Mouse (Mus musculus) intestine, embryonic 16.5 days (tissue): ENCODE data around the gene Sorbs1. TPM values are rescaled to one million over a fixed set of nuclear protein-coding genes. Genes with fewer than 3 reads are reported as not detected.

Experiments
- ATAC-seq: fragments of 200-750 bp; cut with Nextera tagmentation; 2 replicates; pipeline ENCODE4 v1.8.0; 2017; ENCODE audit warnings: moderate TSS enrichment, moderate library complexity
- H3K27ac ChIP-seq: fragments of 300-500 bp; sonication (generic); 2 replicates; pipeline ENCODE4 v1.5.1; 2014; ENCODE audit warnings: mild to moderate bottlenecking, low read length
- H3K27me3 ChIP-seq: fragments of 300-500 bp; sonication (generic); replicated peaks from 2 replicates; pipeline ENCODE4 v1.6.1; 2014; ENCODE audit warnings: low read length, control low read depth, mixed read lengths; ENCODE audit not compliant: control insufficient read depth, insufficient read depth
- H3K36me3 ChIP-seq: fragments of 300-500 bp; sonication (generic); 2 replicates; pipeline ENCODE4 v1.6.1; 2014; ENCODE audit warnings: low read length, control low read depth; ENCODE audit not compliant: control insufficient read depth, insufficient read depth
- H3K4me1 ChIP-seq: fragments of 300-500 bp; sonication (generic); 2 replicates; pipeline ENCODE4 v1.6.1; 2014; ENCODE audit warnings: low read length, control low read depth, mixed read lengths; ENCODE audit not compliant: control insufficient read depth, insufficient read depth
- H3K4me2 ChIP-seq: fragments of 300-500 bp; sonication (generic); 2 replicates; pipeline ENCODE4 v1.6.1; 2014; ENCODE audit warnings: low read depth, low read length, control low read depth
- H3K4me3 ChIP-seq: fragments of 300-500 bp; sonication (generic); 2 replicates; pipeline ENCODE4 v1.5.1; 2014; ENCODE audit warnings: mild to moderate bottlenecking, low read length
- H3K9ac ChIP-seq: fragments of 300-500 bp; sonication (generic); 2 replicates; pipeline ENCODE4 v1.6.1; 2014; ENCODE audit warnings: low read depth, low read length
- H3K9me3 ChIP-seq: fragments of 300-500 bp; sonication (generic); 2 replicates; pipeline ENCODE4 v1.6.1; 2016; ENCODE audit warnings: low read length, control low read depth; ENCODE audit not compliant: control insufficient read depth
- WGBS: fragments of 180-500 bp; shearing (Covaris S2); extraction: QIAGEN DNeasy Blood & Tissue Kit; methylation state at CpG from one replicate; pipeline ENCODE4 v1.1.7; 2014; 5-methylcytosine and 5-hydroxymethylcytosine counted together
- polyA plus RNA-seq: library from polyadenylated mRNA; unstranded; fragments of >200 nt; fragmentation: Nextera tagmentation; extraction: Ambion mirVana; gene quantifications from 2 replicates; pipeline ENCODE4 v1.2.1, GENCODE M21; 2015

Gene Sorbs1
- polyA plus RNA-seq, 1 experiment from 2014 or later: 84.3 TPM

- no peak overlapping the region for H3K4me2 ChIP-seq
- no peak overlapping the region for H3K4me3 ChIP-seq
- WGBS: 84% methylated on average over 6 of the region's 6 CpGs
- H3K36me3 ChIP-seq: 0 out of 2 replicates have a peak, but pooled peaks cover 3% of the 10 kb centered on the region
- ATAC-seq: no peak
- H3K9me3 ChIP-seq: no peaks in the 10 kb centered on the region
- no peak overlapping the region for H3K9ac ChIP-seq
- no peaks in the 10 kb centered on the region for H3K4me1 ChIP-seq
- H3K27ac ChIP-seq: peak overlapping the region; percentile 72
- no peaks in the 10 kb centered on the region for H3K27me3 ChIP-seq
Observed at GRCm38 (mm10) chr19:40548386-40548785, 34.8 kb upstream of the Sorbs1 start.

- no peak overlapping the region for H3K4me2 ChIP-seq
- no peaks in the 10 kb centered on the region for H3K36me3 ChIP-seq
- peak; percentile 74; the same call in 1 of the 2 replicates for ATAC-seq
- no peaks in the 10 kb centered on the region for H3K27me3 ChIP-seq
- H3K4me3 ChIP-seq: no peak overlapping the region
- no peak overlapping the region for H3K9ac ChIP-seq
- WGBS: 8% methylated on average over 3 of the region's 3 CpGs
- H3K4me1 ChIP-seq: no peaks in the 10 kb centered on the region
- no peak overlapping the region for H3K27ac ChIP-seq
- no peaks in the 10 kb centered on the region for H3K9me3 ChIP-seq
Observed at GRCm38 (mm10) chr19:40544856-40545255, 31.3 kb upstream of the Sorbs1 start.

GRCm38 (mm10) chr19:40542776-40543175, 29.2 kb upstream of the Sorbs1 start:
- Histone ChIP-seq H3K9ac (no peak overlapping the region), H3K27ac (no peak overlapping the region), H3K4me2 (no peak overlapping the region), H3K4me1 (no peaks in the 10 kb centered on the region), H3K4me3 (no peak overlapping the region), H3K27me3 (no peaks in the 10 kb centered on the region), H3K9me3 (no peaks in the 10 kb centered on the region), H3K36me3 (no peaks in the 10 kb centered on the region)
- ATAC-seq: no peak
- WGBS: 73% methylated on average over 7 of the region's 7 CpGs

- H3K9ac ChIP-seq: no peak overlapping the region
- H3K9me3 ChIP-seq: no peaks in the 10 kb centered on the region
- no peak overlapping the region for H3K27ac ChIP-seq
- no peak overlapping the region for H3K4me3 ChIP-seq
- H3K27me3 ChIP-seq: no peaks in the 10 kb centered on the region
- no peaks in the 10 kb centered on the region for H3K36me3 ChIP-seq
- 0 out of 2 replicates have a peak, but pooled peaks have one; percentile 46 for ATAC-seq
- no peak overlapping the region for H3K4me2 ChIP-seq
- 80% methylated on average over 6 of the region's 6 CpGs for WGBS
- no peaks in the 10 kb centered on the region for H3K4me1 ChIP-seq
Observed at GRCm38 (mm10) chr19:40536526-40536925, 22.9 kb upstream of the Sorbs1 start.

DNA sequence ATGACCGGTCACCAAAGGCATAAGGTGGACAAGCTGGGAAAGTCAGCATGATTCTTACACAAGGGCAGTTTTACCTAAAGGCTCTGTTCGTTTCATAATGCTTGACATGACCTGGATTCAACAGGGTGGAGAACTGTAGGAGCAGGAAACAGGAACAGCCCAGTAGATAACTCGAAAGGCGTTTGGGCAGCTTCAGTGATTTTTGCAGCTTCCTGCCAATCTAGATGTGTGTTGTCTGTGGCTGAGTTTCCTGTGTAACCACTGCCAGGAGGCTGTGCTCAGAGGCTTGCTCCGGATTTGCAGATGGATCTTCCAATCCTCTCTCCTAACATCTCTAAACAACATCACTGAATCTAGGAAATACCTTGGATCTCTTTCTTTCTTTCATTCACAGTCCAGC, 18.9 kb upstream of the Sorbs1 start:
- H3K36me3 ChIP-seq: no peaks in the 10 kb centered on the region
- no peaks in the 10 kb centered on the region; the same call in 1 of the 2 replicates for H3K4me1 ChIP-seq
- no peaks in the 10 kb centered on the region for H3K27me3 ChIP-seq
- no peak overlapping the region for H3K4me3 ChIP-seq
- WGBS: 77% methylated on average over 5 of the region's 5 CpGs
- H3K4me2 ChIP-seq: no peak overlapping the region
- no peaks in the 10 kb centered on the region for H3K9me3 ChIP-seq
- no peak for ATAC-seq
- H3K27ac ChIP-seq: no peak overlapping the region
- H3K9ac ChIP-seq: no peak overlapping the region

DNA sequence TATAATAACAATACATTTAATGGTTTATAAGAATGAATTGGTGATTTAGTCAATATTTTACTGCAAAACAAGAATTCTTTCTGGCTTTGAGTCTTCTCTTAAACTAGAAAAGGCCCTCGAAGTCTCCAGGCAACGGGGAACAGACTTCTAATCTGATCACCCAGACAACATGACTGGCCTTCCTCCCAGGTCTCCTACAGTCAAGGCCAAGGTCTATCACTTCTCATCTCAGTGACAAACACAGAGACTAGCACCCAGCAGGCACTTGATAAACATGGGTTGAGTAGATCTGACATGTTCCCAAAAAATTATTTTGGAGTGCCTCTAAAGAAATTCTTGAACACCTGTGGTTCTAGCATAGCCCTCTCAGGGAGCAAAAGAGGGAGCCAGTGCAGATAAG, 16.7 kb upstream of the Sorbs1 start:
- ATAC-seq: no peak
- no peaks in the 10 kb centered on the region for H3K27me3 ChIP-seq
- H3K4me3 ChIP-seq: no peak overlapping the region
- 81% methylated on average over 2 of the region's 2 CpGs for WGBS
- H3K4me1 ChIP-seq: no peaks in the 10 kb centered on the region; the same call in 1 of the 2 replicates
- no peak overlapping the region for H3K27ac ChIP-seq
- no peak overlapping the region for H3K4me2 ChIP-seq
- no peak overlapping the region for H3K9ac ChIP-seq
- no peaks in the 10 kb centered on the region for H3K9me3 ChIP-seq
- no peaks in the 10 kb centered on the region for H3K36me3 ChIP-seq

DNA sequence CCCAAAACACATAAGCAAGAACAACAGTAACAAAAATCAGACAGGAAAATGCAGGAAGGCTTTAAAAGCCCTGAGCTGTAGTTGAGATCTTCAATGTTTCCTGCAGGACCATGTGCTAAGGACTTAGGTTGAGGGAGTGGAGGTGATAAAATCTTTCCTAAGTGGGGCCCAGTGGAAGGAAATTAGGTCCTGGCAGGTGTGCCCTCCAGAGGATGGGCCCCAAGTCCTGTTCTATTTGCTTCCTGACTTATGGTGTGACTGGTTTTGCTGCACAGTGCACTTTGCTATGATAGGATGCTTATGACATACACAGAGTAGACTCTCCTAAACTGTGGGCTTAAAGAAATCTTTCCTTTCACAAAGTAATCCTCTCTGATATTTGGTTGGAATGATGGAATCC, 14.7 kb upstream of the Sorbs1 start:
- ATAC-seq: peak; percentile 84
- Histone ChIP-seq H3K9ac (no peak overlapping the region), H3K4me1 (no peaks in the 10 kb centered on the region; the same call in 1 of the 2 replicates)

DNA sequence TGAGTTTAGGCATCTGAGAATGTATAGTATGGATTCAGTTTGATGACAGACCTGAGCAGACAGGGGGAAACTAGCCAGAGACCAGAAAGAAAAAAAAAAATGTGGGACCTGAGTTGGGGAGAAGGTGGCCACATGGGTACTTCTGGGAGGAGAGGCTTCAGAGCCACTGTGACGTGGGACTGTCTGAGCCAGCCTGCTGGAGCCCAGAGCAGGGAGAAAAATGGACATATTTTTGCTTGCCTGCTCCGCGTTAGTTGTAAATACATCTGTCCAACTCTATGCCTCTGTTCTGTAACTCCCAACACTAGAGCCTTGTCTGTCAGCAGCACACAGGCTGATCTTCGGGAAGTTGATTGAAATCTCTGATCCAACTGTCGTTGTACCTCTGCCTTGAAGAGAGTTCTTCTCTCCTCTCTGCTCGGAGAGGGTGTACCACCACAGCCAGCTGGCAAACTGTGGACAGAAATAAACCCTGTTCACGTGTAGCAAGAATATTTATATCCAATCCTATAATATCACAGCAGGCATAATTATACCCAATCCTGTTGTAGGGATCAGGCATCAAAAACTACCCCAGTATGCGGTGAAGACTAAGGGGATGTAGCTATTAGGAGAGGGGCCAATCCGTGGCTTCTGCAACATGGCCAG, 12.9 kb upstream of the Sorbs1 start:
- H3K36me3 ChIP-seq: no peaks in the 10 kb centered on the region
- no peak for ATAC-seq
- no peak overlapping the region for H3K4me2 ChIP-seq
- no peak overlapping the region for H3K4me3 ChIP-seq
- H3K27me3 ChIP-seq: no peaks in the 10 kb centered on the region
- no peaks in the 10 kb centered on the region; the same call in 1 of the 2 replicates for H3K4me1 ChIP-seq
- H3K9ac ChIP-seq: no peak overlapping the region
- no peak overlapping the region for H3K27ac ChIP-seq
- no peaks in the 10 kb centered on the region for H3K9me3 ChIP-seq
- WGBS: 72% methylated on average over 9 of the region's 9 CpGs

More for the DNA sequence above, 14.7 kb upstream of the Sorbs1 start:
- Histone ChIP-seq H3K27me3 (no peaks in the 10 kb centered on the region), H3K27ac (no peak overlapping the region), H3K9me3 (no peaks in the 10 kb centered on the region), H3K4me2 (no peak overlapping the region), H3K36me3 (no peaks in the 10 kb centered on the region), H3K4me3 (no peak overlapping the region)

DNA sequence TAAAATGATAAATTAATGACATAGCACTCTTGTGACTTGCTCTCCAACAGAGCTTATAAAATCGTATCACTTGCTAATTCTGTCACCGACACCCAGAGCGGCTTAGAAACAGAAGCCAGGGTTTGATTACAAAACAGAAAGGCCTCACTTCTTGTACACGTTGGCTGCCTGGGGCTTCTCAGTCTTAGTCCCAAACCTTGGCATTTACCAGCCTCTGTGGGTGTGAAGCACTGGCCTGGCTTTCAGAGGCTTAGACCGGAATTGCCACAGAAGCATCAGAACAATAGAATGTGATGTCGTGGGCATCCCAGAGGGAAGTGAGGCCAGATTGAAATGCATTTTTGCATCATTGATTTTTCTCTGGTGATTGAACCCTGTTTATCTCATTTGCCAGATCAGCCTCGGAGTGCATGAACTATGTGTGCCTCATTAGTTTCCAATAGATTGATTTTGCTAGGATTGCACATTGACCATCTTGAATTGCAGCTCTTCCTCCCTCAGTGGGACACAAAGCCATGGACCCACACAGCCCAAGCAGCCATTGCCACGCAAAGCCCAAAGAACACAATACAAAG, 9.9 kb upstream of the Sorbs1 start:
- no peak overlapping the region for H3K4me2 ChIP-seq
- no peak for ATAC-seq
- no peak overlapping the region for H3K9ac ChIP-seq
- H3K27me3 ChIP-seq: no peaks in the 10 kb centered on the region
- H3K27ac ChIP-seq: no peak overlapping the region
- 71% methylated on average over 8 of the region's 8 CpGs for WGBS
- H3K4me3 ChIP-seq: no peak overlapping the region
- H3K4me1 ChIP-seq: no peaks in the 10 kb centered on the region; the same call in 1 of the 2 replicates
- H3K9me3 ChIP-seq: no peaks in the 10 kb centered on the region
- H3K36me3 ChIP-seq: no peaks in the 10 kb centered on the region
